ENCODE assay signal across 27 mouse cellular contexts in genomic region chr10:117697561-117698115, GRCm38 (mm10). TPM values are rescaled to one million over a fixed set of nuclear protein-coding genes. Genes with fewer than 3 reads are reported as not detected.
DNase-seq lines count a peak whose midpoint lies in the region; ATAC-seq and TF ChIP-seq lines count a peak whose summit lies in the region.
"Had no signal": no experiment of that assay in that cellular context is flagged by ENCODE, and none has a peak within 500 bp of the region (broad histone marks: within the 10 kb centered on the region; RNA-seq: fewer than 3 reads in every experiment).

No protein-coding gene starts in this region.

- H3K9ac ChIP-seq in liver, embryonic 12.5 days = no peak overlapping the region
- no peak overlapping the region for H3K9ac ChIP-seq in liver, embryonic 15.5 days
- H3K9ac ChIP-seq in midbrain, postnatal 0 days (replicated peaks; ENCODE audit: low read length, poor library complexity, severe bottlenecking) = no peak overlapping the region
- H3K9ac ChIP-seq: embryonic facial prominence, embryonic 12.5 days; forebrain, embryonic 13.5 days; hindbrain, embryonic 12.5 days; kidney, embryonic 15.5 days; limb, embryonic 13.5 days; lung, embryonic 14.5 days; neural tube, embryonic 15.5 days had no signal

- no peak overlapping the region for H3K27ac ChIP-seq in liver, embryonic 12.5 days
- no peak overlapping the region for H3K27ac ChIP-seq in liver, embryonic 15.5 days (replicated peaks)
- no peak overlapping the region for H3K27ac ChIP-seq in midbrain, postnatal 0 days (ENCODE audit: low read depth, low read length)
- H3K27ac ChIP-seq: embryonic facial prominence, embryonic 12.5 days; forebrain, embryonic 13.5 days; hindbrain, embryonic 12.5 days; kidney, embryonic 15.5 days; limb, embryonic 13.5 days; neural tube, embryonic 15.5 days; stomach, postnatal 0 days had no signal

- no peak overlapping the region for H3K4me2 ChIP-seq in liver, embryonic 12.5 days
- H3K4me2 ChIP-seq in liver, embryonic 15.5 days = no peak overlapping the region
- H3K4me2 ChIP-seq in midbrain, postnatal 0 days (ENCODE audit: low read depth, low read length, poor library complexity, severe bottlenecking) = no peak overlapping the region
- H3K4me2 ChIP-seq: embryonic facial prominence, embryonic 12.5 days; forebrain, embryonic 13.5 days; heart, embryonic 11.5 days; hindbrain, embryonic 12.5 days; kidney, embryonic 15.5 days; limb, embryonic 13.5 days; lung, embryonic 14.5 days; midbrain, embryonic 11.5 days; neural tube, embryonic 15.5 days had no signal

- 94% methylated on average over 3 of the region's 3 CpGs for WGBS in liver, embryonic 12.5 days (ENCODE audit: insufficient replicate concordance)
- WGBS in liver, embryonic 15.5 days (ENCODE audit: insufficient replicate concordance) = 85% methylated on average over 3 of the region's 3 CpGs
- WGBS in midbrain, postnatal 0 days = 95% methylated on average over 3 of the region's 3 CpGs

- no peak for TF ChIP-seq CTCF in midbrain, postnatal 0 days (IDR thresholded peaks at IDR 0.05)

- peaks cover 95% of the 10 kb centered on the region for H3K36me3 ChIP-seq in liver, embryonic 12.5 days
- peaks cover 92% of the 10 kb centered on the region for H3K36me3 ChIP-seq in liver, embryonic 15.5 days (replicated peaks)
- peaks cover 60% of the 10 kb centered on the region for H3K36me3 ChIP-seq in midbrain, postnatal 0 days (ENCODE audit: insufficient read depth, low read length)

- no peaks in the 10 kb centered on the region for H3K4me1 ChIP-seq in liver, embryonic 12.5 days
- H3K4me1 ChIP-seq in liver, embryonic 15.5 days (replicated peaks) = peaks cover 6% of the 10 kb centered on the region
- no peaks in the 10 kb centered on the region for H3K4me1 ChIP-seq in midbrain, postnatal 0 days (ENCODE audit: insufficient read depth, low read length)
- H3K4me1 ChIP-seq: embryonic facial prominence, embryonic 12.5 days; forebrain, embryonic 13.5 days; hindbrain, embryonic 12.5 days; kidney, embryonic 15.5 days; limb, embryonic 13.5 days; neural tube, embryonic 15.5 days had no signal

- DNase-seq in liver (no peak), adipocyte (ENCODE audit: low spot score) (peak; percentile 97)
- no peak for DNase-seq in midbrain, postnatal 0 days (ENCODE audit: low spot score)
- no peak for DNase-seq in gastrocnemius, adult 8-10 months (ENCODE audit: low spot score in 2 of 2)
- DNase-seq in ovary, postnatal 36 days (ENCODE audit: low spot score) = no peak
- DNase-seq: adrenal gland, postnatal 25 days; cerebellum, adult 9-11 months; gastrocnemius, postnatal 10 days; heart, postnatal 10 days; kidney, adult 11 months; kidney, postnatal 4 days; lung, embryonic 14.5 days; lung, postnatal 4 days; thymus, adult 2 months; thymus, postnatal 4 days had no signal

- H3K9me3 ChIP-seq in liver, embryonic 12.5 days (replicated peaks) = 0 out of 2 replicates have a peak, but pooled peaks cover 6% of the 10 kb centered on the region
- H3K9me3 ChIP-seq in liver, embryonic 15.5 days (replicated peaks) = no peaks in the 10 kb centered on the region
- no peaks in the 10 kb centered on the region for H3K9me3 ChIP-seq in midbrain, postnatal 0 days (ENCODE audit: low read length)
- H3K9me3 ChIP-seq: embryonic facial prominence, embryonic 12.5 days; forebrain, embryonic 13.5 days; hindbrain, embryonic 12.5 days; kidney, embryonic 15.5 days; limb, embryonic 13.5 days; neural tube, embryonic 15.5 days had no signal

- H3K27me3 ChIP-seq in liver, embryonic 12.5 days (replicated peaks) = no peaks in the 10 kb centered on the region
- no peaks in the 10 kb centered on the region for H3K27me3 ChIP-seq in liver, embryonic 15.5 days
- no peaks in the 10 kb centered on the region for H3K27me3 ChIP-seq in midbrain, postnatal 0 days (ENCODE audit: insufficient read depth, low read length)
- H3K27me3 ChIP-seq: embryonic facial prominence, embryonic 12.5 days; forebrain, embryonic 13.5 days; hindbrain, embryonic 12.5 days; kidney, embryonic 15.5 days; limb, embryonic 13.5 days; neural tube, embryonic 15.5 days had no signal

- ATAC-seq in liver, embryonic 12.5 days = peak; percentile 76
- 0 out of 2 replicates have a peak, but pooled peaks have one; percentile 52 for ATAC-seq in liver, embryonic 15.5 days (ENCODE audit: insufficient read depth)
- ATAC-seq in midbrain, postnatal 0 days (ENCODE audit: low FRiP score) = no peak
- ATAC-seq: forebrain, embryonic 13.5 days had no signal

- no peak overlapping the region for H3K4me3 ChIP-seq in liver, embryonic 12.5 days
- no peak overlapping the region for H3K4me3 ChIP-seq in liver, embryonic 15.5 days (replicated peaks)
- H3K4me3 ChIP-seq in midbrain, postnatal 0 days (ENCODE audit: low read depth, low read length) = no peak overlapping the region
- H3K4me3 ChIP-seq: embryonic facial prominence, embryonic 12.5 days; erythroblast, embryonic 14.5 days; forebrain, embryonic 13.5 days; hindbrain, embryonic 12.5 days; kidney, embryonic 15.5 days; limb, embryonic 13.5 days; neural tube, embryonic 15.5 days had no signal

RNA-seq across cellular contexts. Expression of gene Mdm2, which starts 12.9 kb away (rescaled TPM):
- 35.6 and 36.9 TPM in 2 replicates for polyA plus RNA-seq in liver, embryonic 12.5 days (2016; fragmentation: Nextera tagmentation; extraction: Ambion mirVana)
- polyA plus RNA-seq in liver, embryonic 15.5 days (2015; fragmentation: Nextera tagmentation; extraction: Ambion mirVana) = 19.5 and 21.0 TPM in 2 replicates
- total RNA-seq in midbrain, postnatal 0 days (2014; rRNA removed) = 65.1 and 69.9 TPM in 2 replicates
- polyA plus RNA-seq in midbrain, postnatal 0 days (2015; fragmentation: Nextera tagmentation; extraction: Ambion mirVana) = 23.2 and 28.7 TPM in 2 replicates
- total RNA-seq in gastrocnemius, adult 8-10 months (2022) = 10 to 100 TPM; 44.3 to 55.1 (median 51.2) TPM

RNA-seq across cellular contexts. Expression of gene Slc35e3, which starts 48.5 kb away (rescaled TPM):
- polyA plus RNA-seq in liver, embryonic 12.5 days (2016; fragmentation: Nextera tagmentation; extraction: Ambion mirVana) = 5.2 and 5.3 TPM in 2 replicates
- 2.3 and 3.0 TPM in 2 replicates for polyA plus RNA-seq in liver, embryonic 15.5 days (2015; fragmentation: Nextera tagmentation; extraction: Ambion mirVana)
- total RNA-seq in midbrain, postnatal 0 days (2014; rRNA removed) = 29.7 and 31.0 TPM in 2 replicates
- polyA plus RNA-seq in midbrain, postnatal 0 days (2015; fragmentation: Nextera tagmentation; extraction: Ambion mirVana) = 23.7 and 24.4 TPM in 2 replicates
- 1 to 10 TPM; 4.1 to 4.7 (median 4.4) TPM for total RNA-seq in gastrocnemius, adult 8-10 months (2022)
- polyA plus RNA-seq: erythroblast, embryonic 14.5 days had no signal
